Mouse (Mus musculus) G1E (cell line): ENCODE measurements around the gene Tgm3.

Experiments used
- CTCF ChIP-seq: IDR thresholded peaks from 2 replicates; pipeline ENCODE4 v1.5.1; 2012; ENCODE audit warnings: low read depth, low read length, inconsistent platforms, mixed read lengths
- GATA2 ChIP-seq: IDR thresholded peaks from 2 replicates; pipeline ENCODE4 v1.6.1; 2012; ENCODE audit warnings: low read depth, low read length, inconsistent platforms, borderline replicate concordance
- POLR2AphosphoS5 ChIP-seq: IDR thresholded peaks from 2 replicates; pipeline ENCODE4 v1.6.1; 2012; ENCODE audit warnings: low read depth, low read length, inconsistent platforms; ENCODE audit not compliant: insufficient replicate concordance

- no peak for TF ChIP-seq CTCF
- TF ChIP-seq POLR2AphosphoS5: no peak
- no peak for TF ChIP-seq GATA2
Observed at GRCm38 (mm10) chr2:130000601-130001000, 11.5 kb upstream of the Tgm3 start.
